Mouse (Mus musculus) 3134 (cell line): ENCODE measurements around the gene Olfr1331.
"Not testable (repeated sequence)": the region's sequence is repeated elsewhere in the genome, so short reads cannot be mapped to it uniquely, and the experiment has no call there.

ENCODE experiments used
- DNase-seq: peaks from one replicate; pipeline ENCODE4 v3.0.0-alpha.2; 2011; ENCODE audit warnings: low spot score; ENCODE audit not compliant: insufficient read length; ENCODE audit errors: extremely low read depth

The Olfr1331 gene

DNA sequence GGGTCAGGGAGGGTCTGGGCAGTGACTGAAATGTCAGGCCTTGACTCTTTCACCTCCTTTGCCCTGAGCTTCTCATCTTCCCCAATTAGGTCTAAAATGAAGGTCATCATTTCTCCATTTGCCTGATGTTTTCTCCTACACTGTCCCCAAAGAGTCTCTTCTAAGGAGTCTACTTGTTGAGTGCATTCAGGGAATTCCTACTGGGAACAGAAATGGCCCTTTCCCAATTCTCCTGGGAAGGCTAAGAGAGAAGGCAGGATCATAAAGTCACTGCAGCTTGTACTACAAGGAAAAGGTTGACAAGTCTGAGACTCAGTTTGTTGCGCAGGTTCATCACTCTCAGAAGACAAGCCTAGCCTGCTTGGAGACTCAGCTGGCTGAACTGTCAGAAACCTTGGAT is at the start of gene Olfr1331:
Gene Olfr1331, plus strand, starts transcription at position 301 of the 400 bp plus-strand sequence.
- DNase-seq, result no peak

DNA sequence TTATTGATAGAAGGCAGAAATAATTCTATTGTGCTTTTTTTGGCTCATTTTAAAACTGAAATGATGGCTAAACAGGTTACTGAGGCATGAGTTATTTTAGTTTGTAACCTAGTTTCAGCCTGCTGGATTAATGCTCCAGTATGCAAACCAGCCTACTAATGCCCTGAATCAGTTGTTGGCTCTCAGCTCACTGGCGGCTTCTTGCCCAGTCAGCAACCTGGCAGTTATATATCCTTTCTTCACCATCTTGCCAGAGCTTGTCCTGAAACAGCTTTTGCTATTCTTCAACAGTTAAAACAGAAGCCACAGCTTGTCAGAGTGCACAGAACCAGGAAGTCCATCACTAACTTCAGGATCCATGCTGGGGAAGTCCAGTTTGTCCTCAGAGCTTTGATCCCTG is 45.5 kb upstream of the Olfr1331 start:
- DNase-seq, result no peak

DNA sequence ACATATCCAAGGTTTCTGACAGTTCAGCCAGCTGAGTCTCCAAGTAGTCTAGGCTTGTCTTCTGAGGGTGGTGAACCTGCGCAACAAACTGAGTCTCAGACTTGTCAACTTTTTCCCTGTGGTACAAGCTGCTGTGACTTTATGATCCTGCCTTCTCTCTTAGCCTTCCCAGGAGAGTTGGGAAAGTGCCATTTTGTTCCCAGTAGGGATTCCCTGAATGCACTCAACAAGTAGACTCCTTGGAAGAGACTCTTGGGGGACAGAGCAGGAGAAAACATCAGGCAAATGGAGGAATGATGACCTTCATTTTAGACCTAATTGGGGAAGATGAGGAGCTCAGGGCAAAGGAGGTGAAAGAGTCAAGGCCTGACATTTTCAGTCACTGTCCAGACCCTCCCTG is 28.3 kb upstream of the Olfr1331 start, which contains the start of gene Olfr1333:
Gene Olfr1333, minus strand, starts transcription at position 101 of the 400 bp plus-strand sequence.
- DNase-seq, result no peak

DNA sequence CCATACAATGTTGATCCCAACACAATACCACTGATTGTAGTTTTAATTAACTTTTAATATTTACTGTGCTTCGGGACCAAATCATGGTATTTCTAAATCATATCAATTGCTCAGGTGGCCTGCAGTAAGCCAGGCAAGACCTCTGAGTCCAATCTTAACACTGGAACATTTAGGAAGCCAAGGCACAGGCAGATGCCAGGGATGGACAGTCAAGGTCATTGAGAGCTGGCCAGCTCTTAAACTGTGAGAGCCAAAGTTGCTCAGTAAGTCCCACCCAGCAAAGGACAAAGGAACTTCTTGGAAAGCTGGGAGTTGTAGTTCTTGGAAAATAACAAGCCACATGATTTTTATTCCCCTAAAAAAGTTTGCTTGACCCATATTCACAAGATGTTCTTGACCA is 2.7 kb upstream of the Olfr1331 start:
- DNase-seq, result no peak

DNA sequence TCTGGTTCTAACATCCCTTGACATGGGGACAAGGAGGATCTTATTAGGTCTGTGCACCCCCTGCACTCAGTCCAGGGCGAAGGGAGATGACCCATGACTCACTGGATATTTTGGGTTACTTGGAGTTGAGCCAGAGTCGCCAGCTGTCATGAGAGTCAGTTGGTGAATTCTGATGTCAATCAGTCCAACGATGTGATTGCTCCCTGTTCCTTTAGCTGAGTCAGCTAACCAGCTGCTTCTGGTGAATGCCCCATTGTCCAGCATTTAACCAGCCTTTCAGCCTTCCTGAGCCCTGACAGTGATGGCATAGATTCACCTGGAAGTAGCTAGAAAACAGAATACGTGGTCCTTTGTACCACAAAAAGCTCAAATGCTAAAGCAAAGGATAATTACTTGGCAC is 1.7 kb upstream of the Olfr1331 start:
- peak; percentile 2 for DNase-seq

DNA sequence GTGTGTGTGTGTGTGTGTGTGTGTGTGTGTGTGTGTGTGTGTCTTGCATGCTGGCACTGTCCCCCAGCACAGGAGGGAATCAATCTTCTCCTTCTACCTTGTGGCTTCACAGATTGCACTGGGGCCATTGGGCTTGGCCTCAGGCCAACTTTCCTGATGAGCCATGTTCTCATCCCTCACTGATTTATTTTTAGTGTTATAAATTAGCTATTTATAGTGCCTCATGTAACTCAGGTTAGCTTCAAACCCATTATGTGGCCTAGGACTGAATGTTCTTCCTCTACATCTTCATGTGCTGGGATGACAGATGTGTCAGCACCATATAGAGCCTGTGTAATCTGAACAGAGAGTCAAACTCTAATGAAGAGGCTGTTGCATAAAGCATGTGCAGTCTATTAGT is 3.1 kb downstream of the Olfr1331 start:
- DNase-seq, result no peak

DNA sequence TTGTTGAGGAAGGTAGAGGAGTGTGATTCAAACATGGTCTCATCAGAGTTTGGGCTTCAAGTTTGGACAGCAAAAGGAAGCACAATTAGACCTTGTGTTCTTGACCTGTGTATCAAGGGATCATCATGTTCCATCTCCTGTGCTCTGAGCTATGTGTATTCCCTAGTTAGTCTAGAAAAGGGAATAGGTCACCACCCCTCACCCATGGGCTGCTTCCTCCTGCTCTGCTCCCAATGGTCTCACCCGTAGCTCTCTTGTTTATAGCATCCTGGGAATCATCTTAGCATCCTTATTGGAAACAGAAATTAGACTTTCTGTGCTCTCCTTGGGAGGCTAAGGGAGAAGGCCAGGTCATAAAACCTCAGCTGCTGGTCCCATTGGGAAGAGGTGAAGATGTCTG is 23.8 kb downstream of the Olfr1331 start, which contains the start of gene Olfr1330:
Gene Olfr1330, plus strand, starts transcription at position 301 of the 400 bp plus-strand sequence.
- DNase-seq, result no peak

DNA sequence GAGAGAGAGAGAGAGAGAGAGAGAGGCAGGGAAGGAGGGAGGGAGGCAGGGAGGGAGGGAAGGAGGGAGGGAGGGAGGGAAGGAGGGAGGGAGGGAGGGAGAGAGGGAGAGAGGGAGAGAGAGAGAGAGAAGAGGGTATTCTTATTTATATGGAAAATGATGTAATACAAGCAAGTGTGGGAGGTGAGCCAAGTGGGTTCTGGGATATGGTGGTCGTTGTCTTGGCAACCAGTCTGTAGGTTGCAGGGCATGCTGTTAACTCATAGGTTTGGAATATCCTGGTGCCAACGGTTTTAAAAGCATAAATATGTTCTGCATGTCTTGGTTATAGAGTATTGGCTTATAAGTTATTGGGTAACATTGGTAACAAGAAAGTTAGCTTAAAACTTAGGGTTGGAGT is 37.5 kb downstream of the Olfr1331 start:
- DNase-seq, result no peak

DNA sequence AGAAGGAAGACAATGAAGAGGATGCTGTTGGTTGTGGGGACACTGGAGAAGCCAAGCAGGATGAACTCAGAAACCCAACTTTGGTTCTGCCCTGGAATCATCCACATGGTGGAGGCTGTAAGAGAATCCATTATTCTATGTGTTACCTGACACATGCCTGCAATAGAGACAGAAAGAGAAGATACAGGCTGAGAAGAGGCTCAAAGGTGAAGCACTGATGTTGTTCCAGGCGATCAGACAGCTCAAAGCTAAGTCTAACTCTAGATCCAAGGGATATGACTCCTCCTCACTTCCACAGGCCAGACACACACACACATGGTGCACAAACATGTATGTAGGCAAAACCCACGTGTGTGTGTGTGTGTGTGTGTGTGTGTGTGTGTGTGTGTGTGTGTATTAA is 52.9 kb downstream of the Olfr1331 start, which contains the start of gene Olfr1329:
Gene Olfr1329, minus strand, starts transcription at position 101 of the 400 bp plus-strand sequence.
- not testable (repeated sequence) for DNase-seq
